Mouse (Mus musculus): ENCODE data around the gene Tmc6. TPM values are rescaled to one million over a fixed set of nuclear protein-coding genes. Genes with fewer than 3 reads are reported as not detected.

The Tmc6 gene
- polyA plus RNA-seq (2014; fragmentation: Illumina TruSeq; extraction: RNeasy Lipid Tissue Mini Kit (QIAGEN cat#74804); ENCODE audit: low read depth, low replicate concordance): 34.4 TPM

GRCm38 (mm10) chr11:117781993-117782704 is at the start of gene Tmc6, which contains the start of gene Tmc8:
TSS of gene Tmc6 (minus strand) at chr11:117782198.
TSS of gene Tmc8 (plus strand) at chr11:117782076.

GRCm38 (mm10) chr11:117825333-117826101 is 43.5 kb upstream of the Tmc6 start, which contains the start of the genes Afmid and Tk1:
TSS of gene Afmid (plus strand) at chr11:117825924.
TSS of gene Tk1 (minus strand) at chr11:117826092.

GRCm38 (mm10) chr11:117809407-117810311 is 27.7 kb upstream of the Tmc6 start, which contains the start of the genes Gm20708 and Syngr2:
TSS of gene Gm20708 (plus strand) at chr11:117809668.
TSS of gene Syngr2 (plus strand) at chr11:117809668.

GRCm38 (mm10) chr11:117797511-117798159 is 15.6 kb upstream of the Tmc6 start, which contains the start of gene 6030468B19Rik:
TSS of gene 6030468B19Rik (plus strand) at chr11:117797660.

Other genes with a start within 250 kb of the Tmc6 start
- 13.5 TPM for gene Tnrc6c, start 127.9 kb downstream of the Tmc6 start, polyA plus RNA-seq (2014; fragmentation: Illumina TruSeq; extraction: RNeasy Lipid Tissue Mini Kit (QIAGEN cat#74804); ENCODE audit: low read depth, low replicate concordance)
- 1.9 TPM for gene Tmc8, start 122 bp downstream of the Tmc6 start, polyA plus RNA-seq (2014; fragmentation: Illumina TruSeq; extraction: RNeasy Lipid Tissue Mini Kit (QIAGEN cat#74804); ENCODE audit: low read depth, low replicate concordance)
- gene 6030468B19Rik, start 15.5 kb upstream of the Tmc6 start, polyA plus RNA-seq (2014; fragmentation: Illumina TruSeq; extraction: RNeasy Lipid Tissue Mini Kit (QIAGEN cat#74804); ENCODE audit: low read depth, low replicate concordance): not detected
- gene Gm20708, start 27.5 kb upstream of the Tmc6 start, polyA plus RNA-seq (2014; fragmentation: Illumina TruSeq; extraction: RNeasy Lipid Tissue Mini Kit (QIAGEN cat#74804); ENCODE audit: low read depth, low replicate concordance): 0.34 TPM
- 76.4 TPM for gene Syngr2, start 27.5 kb upstream of the Tmc6 start, polyA plus RNA-seq (2014; fragmentation: Illumina TruSeq; extraction: RNeasy Lipid Tissue Mini Kit (QIAGEN cat#74804); ENCODE audit: low read depth, low replicate concordance)
- gene Afmid, start 43.7 kb upstream of the Tmc6 start, polyA plus RNA-seq (2014; fragmentation: Illumina TruSeq; extraction: RNeasy Lipid Tissue Mini Kit (QIAGEN cat#74804); ENCODE audit: low read depth, low replicate concordance): 6.3 TPM
- gene Tk1, start 43.9 kb upstream of the Tmc6 start, polyA plus RNA-seq (2014; fragmentation: Illumina TruSeq; extraction: RNeasy Lipid Tissue Mini Kit (QIAGEN cat#74804); ENCODE audit: low read depth, low replicate concordance): 4.1 TPM
- 4.9 TPM for gene Birc5, start 67.1 kb upstream of the Tmc6 start, polyA plus RNA-seq (2014; fragmentation: Illumina TruSeq; extraction: RNeasy Lipid Tissue Mini Kit (QIAGEN cat#74804); ENCODE audit: low read depth, low replicate concordance)
- gene Tmem235, start 78.6 kb upstream of the Tmc6 start, polyA plus RNA-seq (2014; fragmentation: Illumina TruSeq; extraction: RNeasy Lipid Tissue Mini Kit (QIAGEN cat#74804); ENCODE audit: low read depth, low replicate concordance): not detected
- gene Tha1, start 91.3 kb upstream of the Tmc6 start, polyA plus RNA-seq (2014; fragmentation: Illumina TruSeq; extraction: RNeasy Lipid Tissue Mini Kit (QIAGEN cat#74804); ENCODE audit: low read depth, low replicate concordance): 7.8 TPM
- gene Socs3, start 187.8 kb upstream of the Tmc6 start, polyA plus RNA-seq (2014; fragmentation: Illumina TruSeq; extraction: RNeasy Lipid Tissue Mini Kit (QIAGEN cat#74804); ENCODE audit: low read depth, low replicate concordance): 5.8 TPM
- 26.4 TPM for gene Pgs1, start 204.1 kb upstream of the Tmc6 start, polyA plus RNA-seq (2014; fragmentation: Illumina TruSeq; extraction: RNeasy Lipid Tissue Mini Kit (QIAGEN cat#74804); ENCODE audit: low read depth, low replicate concordance)